Mouse (Mus musculus) cerebellum, adult 18-20 months (tissue): ENCODE data around the gene G3bp1.
A peak's percentile ranks its signal among the peaks of the same experiment; 100 is the strongest.

ENCODE experiments used
- DNase-seq, 2 experiments: peaks; one replicate each; pipeline ENCODE4 v3.0.0; 2021

The G3bp1 gene

GRCm38 (mm10) chr11:55469048-55469843 lies at the start of gene G3bp1:
TSS of gene G3bp1 (plus strand) at chr11:55469685.
- peak; percentile 98 to 100 for DNase-seq

- DNase-seq: no peak
Measured at GRCm38 (mm10) chr11:55422978-55423377, 46.5 kb upstream of the G3bp1 start, which contains the start of gene Sparc. TSS of gene Sparc (minus strand) at chr11:55423183.

- DNase-seq: peak; percentile 44 to 47
Measured at GRCm38 (mm10) chr11:55423756-55424155, 45.7 kb upstream of the G3bp1 start.

DNA sequence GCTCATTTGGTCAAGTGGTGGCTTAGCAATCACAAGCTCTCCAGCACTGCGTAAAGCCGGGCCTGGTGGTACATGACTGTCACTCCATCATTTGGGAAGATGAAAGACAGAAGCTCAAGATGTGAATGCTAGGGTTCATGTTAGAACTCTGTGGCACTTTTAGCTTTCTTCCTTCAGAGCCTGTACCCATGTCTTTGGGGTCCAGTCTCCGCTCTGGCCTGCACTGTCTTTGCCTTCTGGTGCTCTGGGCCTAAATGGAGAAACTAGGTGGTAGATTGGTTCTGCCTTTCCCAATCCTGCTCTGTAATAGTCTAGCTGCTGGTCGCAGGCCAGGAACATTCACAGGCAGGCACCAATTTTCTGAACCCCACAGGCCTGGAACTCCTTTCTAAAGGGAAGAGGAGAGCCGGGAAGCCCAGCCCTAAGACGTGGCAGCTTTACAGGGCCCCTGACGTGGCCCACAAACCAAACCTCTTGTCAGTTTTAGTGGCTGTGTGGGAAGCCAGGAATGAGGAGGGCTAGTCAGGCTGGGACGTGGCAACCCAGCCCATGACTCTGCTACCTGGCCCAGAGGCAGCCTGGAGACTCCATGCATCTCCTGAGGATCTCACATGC lies 44.6 kb upstream of the G3bp1 start:
- DNase-seq: no peak

DNA sequence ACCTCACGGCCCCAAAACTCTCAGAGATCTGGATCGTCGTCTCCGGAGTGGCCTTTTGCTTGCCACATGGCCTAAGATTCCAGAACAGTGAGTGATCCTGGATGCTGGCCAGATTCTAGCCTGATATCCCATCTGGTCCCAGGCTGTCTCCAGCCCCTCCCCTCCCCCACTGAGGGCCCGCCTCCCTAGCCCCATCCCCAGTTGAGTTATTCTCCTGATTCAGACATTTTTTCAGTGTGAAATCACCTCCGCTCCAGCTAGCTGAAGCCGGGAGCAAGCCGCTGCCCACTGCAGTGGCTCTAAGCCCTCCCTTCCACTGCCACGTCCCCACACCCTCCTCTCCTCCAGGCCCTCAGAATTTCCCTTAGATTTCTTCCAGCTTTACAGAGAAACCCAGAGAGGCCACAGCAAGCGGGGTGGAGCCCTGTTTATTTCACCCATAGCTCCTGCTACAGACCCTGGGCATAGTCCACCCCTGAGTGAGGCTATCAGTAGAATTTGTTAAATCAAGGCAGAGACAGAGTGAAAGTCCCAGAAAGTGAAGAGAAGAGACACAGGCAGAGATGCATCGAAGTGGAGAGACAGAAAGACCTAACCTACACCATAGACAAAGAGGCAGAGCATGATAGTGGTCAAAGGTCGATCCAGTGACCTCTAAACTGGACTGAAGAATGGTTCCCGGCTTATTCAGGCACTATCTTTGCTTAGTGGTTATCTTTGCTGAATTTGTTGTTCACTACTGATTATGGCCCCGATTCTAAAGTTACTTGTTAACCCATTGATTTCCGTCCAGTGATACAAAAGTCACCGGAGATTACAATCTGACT lies 41.1 kb upstream of the G3bp1 start:
- DNase-seq: peak; percentile 64 to 66

- no peak for DNase-seq
Measured at GRCm38 (mm10) chr11:55429973-55430372, 39.5 kb upstream of the G3bp1 start.

- no peak for DNase-seq
Measured at GRCm38 (mm10) chr11:55432981-55433380, 36.5 kb upstream of the G3bp1 start.

DNA sequence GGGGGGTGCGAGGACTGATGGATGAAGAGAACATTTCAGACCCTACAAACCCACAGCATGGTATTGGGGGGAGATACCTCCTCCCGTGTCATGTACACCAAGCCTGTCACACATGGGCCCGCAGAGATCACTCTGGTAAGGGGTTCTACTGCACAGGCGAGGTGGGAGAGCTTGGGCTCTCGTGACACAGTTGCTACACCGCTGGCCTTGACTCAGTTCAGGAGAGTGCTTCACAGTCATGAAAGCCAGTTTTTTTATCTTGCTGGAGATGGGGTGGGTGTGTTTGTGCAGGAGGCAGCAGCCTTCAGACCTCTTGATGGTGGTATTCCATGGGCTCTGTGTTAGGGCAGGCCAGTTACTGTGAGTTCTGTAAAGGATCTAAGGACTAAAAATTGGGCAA lies 33.4 kb upstream of the G3bp1 start:
- no peak for DNase-seq

DNA sequence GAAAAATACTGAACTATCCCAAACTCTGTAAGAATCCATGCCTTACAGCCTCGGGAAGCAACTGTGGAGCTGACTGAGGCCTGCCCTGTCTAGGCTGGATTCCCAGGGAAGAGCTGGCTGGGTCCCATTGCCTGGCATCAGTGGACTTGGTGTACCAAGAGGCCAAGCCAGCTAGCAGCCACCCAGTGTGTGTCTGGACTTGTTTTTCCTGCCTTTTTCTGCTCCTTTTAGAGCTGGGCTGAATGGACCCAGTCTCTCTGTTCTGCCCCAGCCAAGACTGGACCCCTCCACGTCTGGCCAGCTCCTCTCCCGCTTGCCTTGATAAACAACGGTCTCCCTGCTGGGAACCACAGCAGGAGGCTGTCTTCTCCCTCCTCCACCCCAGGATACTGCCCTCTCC lies 31.5 kb upstream of the G3bp1 start:
- DNase-seq: peak; percentile 72 to 74

DNA sequence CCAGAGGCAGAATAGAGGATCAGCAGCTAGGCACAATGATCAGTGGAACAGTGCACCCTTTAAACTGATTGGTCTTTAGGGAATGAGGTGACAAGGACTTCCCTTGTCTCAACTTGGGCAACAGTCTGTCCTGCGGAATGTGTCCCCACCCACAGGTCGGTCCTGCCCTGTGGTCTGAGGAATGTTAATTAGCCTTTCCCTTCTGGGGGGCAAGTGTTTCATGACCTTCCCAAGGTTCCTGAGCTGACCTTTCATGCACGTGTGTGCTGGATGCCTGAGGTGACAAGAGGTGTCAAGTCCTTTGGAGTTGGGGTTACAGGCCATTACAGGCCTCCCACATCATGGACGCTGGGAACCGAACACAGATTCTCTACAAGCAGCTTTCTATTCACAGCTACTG lies 29.8 kb upstream of the G3bp1 start:
- no peak for DNase-seq

GRCm38 (mm10) chr11:55444772-55445171 lies 24.7 kb upstream of the G3bp1 start:
- DNase-seq: peak; percentile 59

GRCm38 (mm10) chr11:55446579-55446978 lies 22.9 kb upstream of the G3bp1 start:
- DNase-seq: peak; percentile 89 to 92

GRCm38 (mm10) chr11:55449531-55449930 lies 20.0 kb upstream of the G3bp1 start:
- DNase-seq: no peak

DNA sequence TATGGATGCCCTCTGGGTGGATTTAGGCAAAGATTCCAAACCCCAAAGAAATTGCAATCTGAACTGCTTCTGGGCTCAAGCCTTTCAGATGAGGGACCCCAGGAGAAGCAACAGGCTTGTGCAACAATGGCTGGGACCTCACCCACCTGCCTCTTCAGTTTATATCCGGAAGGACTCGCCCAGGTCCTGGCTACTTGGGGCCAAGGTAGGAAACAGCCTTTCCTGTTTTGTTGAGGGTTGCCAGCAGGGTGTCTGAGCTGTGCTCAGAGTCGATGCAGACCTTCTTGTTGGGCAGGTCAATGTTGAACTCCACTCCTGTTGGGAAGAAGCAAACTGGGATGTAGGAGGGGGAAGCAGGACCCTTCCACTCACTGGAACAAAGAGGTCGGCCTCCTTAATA lies 19.2 kb upstream of the G3bp1 start:
- DNase-seq: no peak

DNA sequence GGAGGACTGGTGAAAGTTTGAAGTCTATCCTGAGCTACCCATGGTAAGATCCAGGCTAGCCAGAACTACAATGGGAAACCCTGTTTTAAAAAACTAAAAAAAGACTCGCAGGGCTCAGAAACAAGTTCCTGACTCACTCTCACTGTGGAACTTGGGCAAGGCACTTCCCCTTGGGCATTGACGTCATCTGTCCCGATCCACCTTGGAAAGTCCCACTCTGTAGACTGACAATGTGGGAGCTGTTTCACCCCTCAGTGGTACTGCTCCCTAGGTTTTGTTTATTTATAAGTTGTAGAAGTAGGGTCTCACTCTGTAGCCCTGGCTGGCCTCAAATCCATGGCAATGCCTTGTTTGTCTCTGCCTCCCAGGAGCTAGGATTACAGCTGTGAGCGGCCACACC lies 15.8 kb upstream of the G3bp1 start:
- no peak for DNase-seq

- no peak for DNase-seq
Measured at GRCm38 (mm10) chr11:55455166-55455565, 14.3 kb upstream of the G3bp1 start.

- DNase-seq: no peak
Measured at GRCm38 (mm10) chr11:55458501-55458900, 11.0 kb upstream of the G3bp1 start.

DNA sequence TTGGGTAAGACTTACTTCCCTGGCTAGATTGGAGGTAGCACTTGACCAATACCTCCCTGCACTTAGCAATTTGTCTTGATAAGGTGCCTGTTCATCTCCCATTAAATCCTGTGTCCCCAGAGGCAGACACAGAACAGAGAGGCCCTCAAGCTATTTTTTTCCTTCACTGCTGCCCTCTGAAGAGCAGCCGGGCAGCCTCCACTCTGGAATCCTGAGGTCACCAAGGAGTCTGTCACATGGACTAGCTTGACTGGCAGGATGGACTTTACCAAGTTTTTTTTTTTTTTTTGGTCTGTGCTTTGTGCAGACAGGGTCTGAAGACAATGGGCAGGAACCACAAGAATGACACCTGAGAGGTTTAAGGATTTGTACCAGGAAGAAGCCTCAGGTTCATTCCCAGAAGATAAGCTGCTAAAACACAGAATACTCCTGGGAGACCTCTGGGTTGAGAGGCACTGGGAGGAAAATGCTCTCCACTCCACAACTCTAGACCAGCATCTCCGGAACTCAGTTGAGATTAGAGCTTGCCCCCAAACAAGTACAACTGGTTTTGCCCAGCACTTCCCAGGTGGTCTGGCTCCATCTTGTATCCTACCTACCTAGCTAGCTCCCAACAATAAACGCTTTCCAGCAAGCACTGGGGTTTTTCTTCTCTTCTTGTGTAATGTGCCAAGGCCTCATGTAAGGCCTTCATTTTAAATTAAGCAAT lies 9.5 kb upstream of the G3bp1 start:
- no peak for DNase-seq

- DNase-seq: peak in 1 of 2 experiments; percentile 40
Measured at GRCm38 (mm10) chr11:55460559-55461018, 8.9 kb upstream of the G3bp1 start.

DNA sequence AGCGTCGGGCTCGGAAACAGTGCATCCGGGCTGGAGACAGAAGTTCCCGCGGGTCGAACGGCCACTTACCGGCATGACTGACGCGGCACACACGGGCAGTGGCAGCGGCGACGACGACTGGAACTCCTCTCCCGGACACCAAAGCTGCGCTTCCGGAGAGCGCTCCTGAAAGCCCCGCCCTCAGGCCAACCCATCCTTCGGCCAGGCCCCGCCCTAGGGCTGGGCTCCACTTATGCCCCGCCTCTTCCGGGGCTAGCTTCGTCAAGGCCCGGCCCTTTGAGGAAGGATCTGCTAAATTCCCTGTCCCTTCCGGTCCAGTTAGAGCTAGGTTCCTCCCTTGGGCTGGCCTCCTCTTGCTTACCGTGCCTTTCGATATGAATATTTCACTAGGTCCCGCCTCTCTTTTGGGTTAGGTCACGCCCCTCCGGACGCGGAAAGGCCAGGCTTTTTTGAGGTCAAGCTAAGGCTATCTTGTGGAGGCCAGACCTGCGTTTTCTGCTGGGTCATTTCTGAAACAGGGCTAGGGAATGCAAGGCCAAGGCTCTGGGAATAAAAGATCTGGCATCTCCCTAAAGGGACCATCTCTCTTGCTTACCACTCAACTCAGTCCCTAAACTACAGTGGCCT lies 8.4 kb upstream of the G3bp1 start, which contains the start of gene Atox1:
Gene Atox1 (minus strand): TSS at position 221 of the 627 bp plus-strand sequence.
- DNase-seq: peak; percentile 94 to 95

- DNase-seq: no peak
Measured at GRCm38 (mm10) chr11:55462149-55462548, 7.3 kb upstream of the G3bp1 start.

GRCm38 (mm10) chr11:55464707-55465106 lies 4.8 kb upstream of the G3bp1 start:
- no peak for DNase-seq
